Mouse (Mus musculus) layer of hippocampus, adult 11-12 months (tissue): Measurements from ENCODE around the gene Mrps26.
"Not testable (repeated sequence)": the region's sequence is repeated elsewhere in the genome, so short reads cannot be mapped to it uniquely, and the experiment has no call there.

Experiments
- DNase-seq: peaks from one replicate; pipeline ENCODE4 v3.0.0; 2022; ENCODE audit warnings: low spot score

Mrps26 gene

DNA sequence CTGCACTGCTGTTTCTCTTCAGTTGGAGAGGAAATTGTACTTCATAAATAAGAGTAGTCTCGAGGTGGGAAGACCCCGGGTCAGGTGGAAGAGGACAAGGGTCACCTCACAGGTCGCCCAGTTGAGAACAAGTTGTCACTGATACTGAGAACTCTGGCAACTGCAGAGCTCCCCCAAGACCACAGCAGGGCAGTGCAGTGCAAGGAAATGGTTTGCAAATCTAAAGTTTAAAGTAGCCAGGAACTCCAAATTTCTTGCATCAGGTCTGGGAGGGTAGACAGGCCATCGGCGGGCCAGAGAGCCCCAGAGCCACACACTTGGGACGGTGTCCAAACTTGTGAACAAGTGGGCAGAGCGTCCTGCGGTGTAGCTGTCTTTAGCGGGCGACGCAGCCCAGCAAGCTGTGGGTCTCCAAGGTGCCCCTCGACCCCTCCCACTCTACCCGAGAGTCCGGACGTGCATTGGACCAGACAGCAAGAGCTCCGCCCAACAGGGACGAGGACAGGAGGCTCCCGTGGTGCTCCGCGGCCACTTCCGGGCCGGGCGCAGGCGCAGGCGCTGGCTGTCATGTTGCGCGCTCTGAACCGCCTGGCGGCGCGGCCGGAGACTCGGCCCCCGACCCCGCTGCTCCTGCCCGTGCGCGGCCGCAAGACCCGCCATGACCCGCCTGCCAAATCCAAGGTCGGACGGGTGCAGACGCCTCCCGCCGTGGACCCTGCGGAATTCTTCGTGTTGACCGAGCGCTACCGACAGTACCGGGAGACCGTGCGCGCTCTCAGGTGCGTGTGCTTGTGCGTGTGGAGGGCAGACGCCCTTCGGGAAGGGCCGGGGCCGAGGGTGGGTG, at the start of gene Mrps26:
Gene Mrps26 (plus strand): TSS at position 531 of the 844 bp plus-strand sequence.
- DNase-seq, result peak; percentile 92

DNA sequence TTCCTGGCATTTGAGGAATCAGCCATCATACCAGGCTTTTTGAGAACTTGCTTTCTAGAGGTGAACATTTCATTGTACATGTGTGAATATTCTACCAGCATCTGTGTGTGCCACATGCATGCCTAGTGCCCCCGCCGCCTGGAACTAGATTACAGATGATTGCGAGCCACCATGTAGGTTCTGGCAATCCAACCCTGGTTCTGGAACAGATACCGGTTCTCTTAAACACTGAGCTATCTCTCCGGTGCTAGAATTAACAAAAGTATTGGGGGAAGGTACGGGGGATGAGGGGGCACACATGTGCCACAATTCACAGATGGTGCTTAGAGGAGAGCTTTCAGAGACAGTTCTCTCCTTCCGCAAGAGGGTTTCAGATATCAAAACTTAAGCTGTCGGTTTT, 49.6 kb upstream of the Mrps26 start:
- DNase-seq, result no peak

DNA sequence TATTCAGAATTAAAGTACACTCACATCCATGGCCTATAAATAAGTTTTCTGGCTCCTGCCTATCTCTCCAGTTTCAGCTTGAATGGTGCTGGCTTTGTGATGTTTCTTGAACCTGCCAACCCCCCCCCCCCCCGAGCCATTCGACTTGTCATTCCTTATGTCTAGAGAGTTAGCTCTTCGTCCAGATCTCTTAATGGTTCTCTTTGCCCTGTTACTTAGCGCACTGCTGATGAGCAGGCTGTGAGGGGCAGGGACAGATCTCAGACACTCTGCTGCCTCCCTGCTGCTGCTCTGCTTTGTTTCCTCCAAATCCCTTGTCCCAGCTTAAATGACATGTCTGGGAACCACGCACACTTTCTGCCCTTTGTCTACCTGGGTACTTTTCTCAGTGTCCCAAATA, 47.8 kb upstream of the Mrps26 start:
- no peak for DNase-seq

DNA sequence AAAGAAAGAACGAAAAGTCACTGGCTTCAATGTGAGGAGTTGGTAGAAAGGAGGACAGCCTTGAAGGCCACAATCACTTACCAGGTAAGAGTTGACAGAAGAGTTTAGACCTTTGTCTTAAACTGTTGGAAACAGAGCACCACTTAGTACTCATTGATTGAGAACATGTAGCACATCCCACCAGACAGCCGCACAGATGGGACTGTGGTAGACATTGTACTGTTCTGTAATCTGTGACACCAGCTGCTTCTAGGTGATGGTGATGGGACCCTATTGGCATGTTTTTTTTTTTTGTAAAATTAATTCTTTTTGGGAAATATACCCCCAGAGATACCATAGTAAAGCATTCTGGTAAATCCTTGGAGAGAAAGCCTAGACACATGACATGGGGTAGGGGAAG, 41.6 kb upstream of the Mrps26 start:
- DNase-seq, result no peak

DNA sequence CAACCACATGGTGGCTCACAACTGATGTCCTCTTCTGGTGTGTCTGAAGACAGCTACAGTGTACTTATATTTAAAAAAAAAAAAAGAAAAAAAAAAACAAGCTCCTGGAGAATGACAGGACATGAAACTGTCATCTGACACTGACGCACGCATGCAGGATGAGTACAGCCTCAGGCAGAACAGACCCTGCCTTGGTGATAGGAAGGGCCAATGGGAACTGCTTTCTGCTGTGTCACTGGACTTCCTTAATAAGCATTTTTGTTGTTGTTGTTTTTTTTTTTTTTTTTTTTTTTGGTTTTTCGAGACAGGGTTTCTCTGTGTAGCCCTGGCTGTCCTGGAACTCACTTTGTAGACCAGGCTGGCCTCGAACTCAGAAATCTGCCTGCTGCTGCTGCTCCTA, 38.1 kb upstream of the Mrps26 start:
- DNase-seq, result not testable (repeated sequence)

DNA sequence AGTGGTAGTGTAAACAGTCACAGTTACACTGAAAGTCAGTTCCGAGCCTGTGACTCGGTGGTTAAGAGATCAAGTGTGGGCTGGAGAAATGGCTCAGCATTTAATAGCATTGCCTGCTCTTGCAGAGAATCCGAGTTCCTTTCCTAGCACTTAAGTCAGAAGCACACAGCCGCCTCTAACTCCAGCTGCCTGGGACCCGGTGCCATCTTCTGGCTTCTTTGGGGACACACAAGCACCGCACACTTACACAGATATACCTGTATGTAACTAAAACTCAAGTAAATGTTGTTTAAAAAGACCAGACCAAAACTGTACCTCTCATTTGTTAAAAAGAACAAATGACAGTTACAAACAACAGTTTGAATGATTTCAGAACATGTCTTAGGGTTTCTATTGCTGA, 35.1 kb upstream of the Mrps26 start:
- DNase-seq, result no peak

DNA sequence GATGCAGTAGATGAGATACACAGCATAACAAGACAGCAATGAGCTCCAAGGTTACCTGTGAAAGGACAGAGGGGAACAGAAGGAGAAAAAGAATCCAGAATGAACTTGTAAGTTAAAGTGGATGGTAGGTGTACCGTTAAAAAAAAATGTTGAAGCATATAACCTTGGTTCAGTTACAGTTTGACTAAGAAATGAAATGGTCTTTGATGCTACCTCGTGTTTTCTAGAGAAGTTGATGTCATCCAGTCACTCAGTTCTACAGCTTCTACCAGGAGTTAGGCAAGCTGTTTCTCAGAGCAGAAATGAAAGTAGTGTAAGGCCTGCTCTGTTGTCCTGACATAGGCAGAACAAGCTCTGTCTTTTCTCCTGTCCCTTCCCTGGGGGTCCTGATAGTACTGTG, 34.3 kb upstream of the Mrps26 start:
- DNase-seq, result no peak

DNA sequence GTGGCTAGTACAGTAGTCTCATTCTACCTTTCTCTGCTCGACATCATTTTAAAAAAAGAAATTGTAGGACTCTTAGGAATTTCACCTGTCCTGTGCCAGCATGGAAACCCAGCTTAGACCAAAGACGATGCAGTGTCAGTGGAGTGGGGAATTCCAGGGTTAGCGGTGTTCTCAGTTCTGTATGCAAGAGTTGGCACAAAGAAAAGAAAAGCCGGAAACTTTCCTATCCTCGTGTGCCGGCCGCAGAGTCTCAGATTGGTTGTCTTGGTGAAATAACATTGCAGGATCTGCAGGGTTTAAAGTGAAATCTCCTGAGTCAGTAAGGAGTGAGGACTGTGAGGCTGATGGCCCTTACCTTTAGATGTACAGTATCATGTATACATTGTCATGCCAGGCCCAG, 33.6 kb upstream of the Mrps26 start:
- DNase-seq, result no peak

DNA sequence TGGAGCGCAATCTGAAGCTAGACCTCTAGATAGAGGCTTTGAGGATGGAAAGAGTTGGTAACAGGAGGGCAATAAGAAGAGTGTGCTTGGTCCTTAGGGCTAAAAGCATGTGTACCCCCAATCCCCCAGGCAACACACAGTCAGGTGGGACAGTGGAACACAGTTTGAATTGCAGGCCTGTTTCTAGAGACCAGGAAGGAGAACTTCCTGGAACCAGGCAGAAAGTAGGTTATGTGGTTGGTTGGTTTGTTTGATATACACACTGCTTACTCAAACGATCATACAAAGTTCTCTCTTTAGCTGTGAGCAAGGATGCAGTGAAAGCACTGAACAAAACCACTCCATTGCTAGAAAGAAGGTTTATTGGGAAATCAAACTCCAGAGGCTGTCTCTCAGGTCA, 31.3 kb upstream of the Mrps26 start:
- DNase-seq, result no peak

DNA sequence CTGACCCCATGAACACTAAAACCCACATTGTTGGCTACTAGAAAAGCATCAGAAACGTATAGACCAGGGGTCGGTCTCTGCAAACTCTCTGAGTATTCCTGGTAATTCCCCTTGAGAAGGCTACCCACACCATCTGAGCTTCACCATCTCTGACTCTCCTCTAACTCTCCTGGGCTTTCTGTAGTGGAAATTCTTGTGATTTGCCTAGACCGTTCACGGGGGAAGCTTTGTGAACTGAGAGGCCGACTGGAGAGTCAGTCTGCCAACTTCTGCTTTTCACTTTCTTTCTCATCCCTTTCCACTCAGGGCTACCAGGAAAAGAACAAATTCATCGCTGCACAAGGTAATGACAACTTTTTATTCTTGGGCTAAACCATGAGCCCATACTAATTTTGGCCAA, 28.5 kb upstream of the Mrps26 start:
- DNase-seq, result no peak

DNA sequence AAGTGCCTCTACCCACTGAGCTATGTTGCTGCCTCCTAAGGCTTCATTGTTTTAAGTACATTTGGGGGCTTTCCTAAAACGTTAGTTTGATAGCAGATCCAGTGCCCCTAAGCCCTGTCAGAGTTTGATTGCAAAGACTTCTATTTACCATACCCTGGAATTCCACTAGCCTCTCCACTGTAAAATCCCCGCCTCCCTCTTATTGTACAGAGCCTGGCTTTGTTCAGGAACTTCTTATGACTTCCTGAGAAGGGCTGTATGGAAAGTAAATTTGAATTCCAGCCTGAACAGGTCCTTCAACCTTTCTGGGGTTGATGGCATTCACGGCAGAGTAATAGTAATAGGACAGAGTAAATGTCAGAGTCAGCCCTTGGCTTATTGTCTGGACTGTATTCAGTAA, 26.7 kb upstream of the Mrps26 start:
- no peak for DNase-seq

DNA sequence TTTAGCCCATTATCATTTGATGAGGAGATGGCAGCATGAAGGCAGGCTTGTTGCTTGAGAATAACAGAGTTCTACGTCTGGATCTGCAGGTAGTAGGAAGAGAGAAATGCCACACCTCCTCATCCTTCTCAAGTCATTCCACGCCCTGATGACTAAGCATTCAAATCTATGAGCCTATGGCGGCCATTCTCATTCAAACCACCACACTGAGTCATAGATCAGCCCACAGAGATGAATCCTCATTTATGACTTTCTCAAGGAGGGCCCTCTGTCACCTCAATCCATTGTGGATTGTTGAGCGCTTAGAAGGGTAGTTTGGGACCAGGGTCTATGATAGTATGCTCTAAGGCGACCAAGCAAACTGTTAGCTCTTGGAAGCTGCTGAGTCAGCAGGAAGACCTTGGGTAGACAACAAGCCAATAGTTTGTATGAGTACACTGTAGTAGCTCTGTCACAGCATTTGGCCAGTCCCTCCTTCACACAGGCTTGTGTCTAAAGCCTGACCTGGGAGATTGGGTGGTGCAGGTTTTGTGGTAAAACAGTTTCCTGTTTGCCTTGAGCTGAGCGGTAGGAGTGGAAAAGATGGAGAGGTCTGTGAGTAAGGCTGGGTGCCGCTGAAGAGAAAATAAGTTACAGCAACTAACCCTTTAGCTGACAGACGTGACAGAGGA, 24.5 kb upstream of the Mrps26 start:
- DNase-seq, result no peak

DNA sequence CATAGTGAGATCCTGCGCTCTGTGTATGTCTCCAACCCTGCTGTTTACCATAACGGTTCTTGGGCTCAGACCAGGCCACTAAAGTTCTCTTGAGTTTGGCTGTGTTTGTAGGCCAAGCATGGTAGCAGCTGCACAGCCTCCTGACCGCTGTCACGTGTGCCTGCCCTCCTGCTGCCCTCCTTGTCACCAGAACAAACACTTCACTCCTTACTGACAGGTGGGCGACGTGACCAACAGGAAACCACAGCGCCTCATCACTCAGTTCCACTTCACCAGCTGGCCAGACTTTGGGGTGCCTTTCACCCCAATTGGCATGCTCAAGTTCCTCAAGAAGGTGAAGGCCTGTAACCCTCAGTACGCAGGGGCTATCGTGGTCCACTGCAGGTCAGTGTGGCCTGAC, 23.3 kb upstream of the Mrps26 start:
- no peak for DNase-seq

DNA sequence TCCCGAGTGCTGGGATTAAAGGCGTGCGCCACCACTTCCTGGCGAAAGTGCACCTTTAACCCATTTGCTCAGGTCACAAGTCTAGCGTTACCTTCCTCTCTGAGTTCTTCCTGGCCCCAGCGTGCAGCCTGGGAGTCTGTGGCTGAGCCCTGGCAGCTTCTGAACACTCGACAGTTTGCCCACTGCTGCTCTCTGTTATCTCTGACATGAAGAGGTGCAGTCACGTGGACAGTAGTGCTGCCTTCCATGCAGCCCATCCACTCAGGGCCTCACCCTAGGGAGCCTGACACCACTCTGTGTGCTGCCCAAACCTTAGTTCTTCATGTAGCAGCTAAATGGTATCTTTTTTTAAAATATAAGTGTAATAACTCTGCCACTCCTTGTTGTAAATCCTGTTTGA, 16.6 kb upstream of the Mrps26 start:
- no peak for DNase-seq

DNA sequence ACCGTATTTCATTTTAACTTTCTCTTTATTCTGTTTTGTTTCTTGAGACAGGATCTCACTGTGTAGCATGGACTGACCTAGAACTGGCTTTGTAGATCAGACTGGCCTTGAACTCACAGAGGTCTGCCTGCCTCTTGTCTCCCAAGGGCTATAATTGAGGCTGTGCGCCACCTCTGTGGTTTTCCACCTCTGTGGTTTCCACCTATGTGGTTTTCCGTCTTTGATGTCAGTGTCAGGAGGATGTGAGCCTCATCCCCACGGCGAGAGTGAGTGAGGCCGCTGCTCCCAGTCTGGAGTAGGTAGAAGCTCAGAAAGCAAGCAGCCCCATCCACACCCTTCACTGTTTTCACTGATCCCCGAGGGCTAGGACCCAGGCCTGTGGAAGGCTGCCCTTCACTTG, 8.7 kb upstream of the Mrps26 start:
- no peak for DNase-seq

DNA sequence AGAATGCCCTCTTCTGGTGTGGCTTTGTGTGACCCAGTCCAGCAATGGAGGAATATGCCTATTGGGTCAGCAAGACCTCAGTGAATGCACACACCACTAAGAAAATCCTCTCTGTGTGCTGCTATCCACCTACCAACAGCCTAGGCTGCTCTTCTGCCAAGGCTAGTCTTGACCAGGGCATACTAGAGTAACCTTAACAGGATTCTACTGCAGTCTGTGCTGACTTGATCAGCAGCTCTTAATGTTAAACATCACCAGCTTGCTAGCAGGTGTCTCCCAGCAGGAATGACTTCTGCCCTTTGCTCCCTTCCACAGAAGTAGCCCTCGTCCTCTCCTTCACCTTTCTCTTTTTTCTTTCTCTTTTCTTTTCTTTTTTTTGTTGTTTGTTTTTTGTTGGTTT, 7.2 kb upstream of the Mrps26 start:
- DNase-seq, result no peak

DNA sequence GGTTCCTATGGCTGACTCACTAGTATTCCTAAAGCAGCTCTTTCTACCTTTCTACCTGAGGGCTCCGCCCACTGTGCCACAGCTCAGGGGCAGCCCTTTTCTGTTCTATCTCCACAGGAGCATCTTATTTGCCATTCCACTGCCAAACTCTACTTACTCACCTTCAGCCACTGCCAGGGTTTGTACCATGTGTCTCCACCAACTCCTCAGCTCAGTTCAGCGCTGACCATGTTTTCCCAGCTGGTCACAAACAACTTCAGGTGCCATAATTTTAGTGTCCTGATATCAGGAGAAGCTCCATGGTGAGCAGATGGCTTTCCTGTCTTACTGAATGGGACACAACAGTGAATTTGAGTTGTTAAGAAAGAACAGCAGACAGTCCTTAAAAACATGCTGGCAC, 6.1 kb upstream of the Mrps26 start:
- DNase-seq, result no peak

DNA sequence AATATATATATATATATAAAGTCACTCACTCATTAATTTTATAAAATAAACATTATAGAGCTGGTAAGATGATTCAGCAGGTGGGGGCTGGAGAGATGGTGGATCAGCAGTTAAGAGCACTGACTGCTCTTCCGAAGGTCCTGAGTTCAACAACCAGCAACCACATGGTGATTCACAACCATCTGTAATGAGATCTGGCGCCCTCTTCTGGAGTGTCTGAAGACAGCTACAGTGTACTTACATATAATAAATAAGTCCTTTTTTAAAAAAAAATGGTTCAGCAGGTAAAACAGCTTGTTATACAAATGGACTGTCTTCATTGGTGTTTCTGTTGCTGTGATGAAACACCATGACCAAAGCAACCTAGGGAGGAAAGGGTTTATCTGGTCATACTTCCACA, 5.5 kb upstream of the Mrps26 start:
- DNase-seq, result no peak

DNA sequence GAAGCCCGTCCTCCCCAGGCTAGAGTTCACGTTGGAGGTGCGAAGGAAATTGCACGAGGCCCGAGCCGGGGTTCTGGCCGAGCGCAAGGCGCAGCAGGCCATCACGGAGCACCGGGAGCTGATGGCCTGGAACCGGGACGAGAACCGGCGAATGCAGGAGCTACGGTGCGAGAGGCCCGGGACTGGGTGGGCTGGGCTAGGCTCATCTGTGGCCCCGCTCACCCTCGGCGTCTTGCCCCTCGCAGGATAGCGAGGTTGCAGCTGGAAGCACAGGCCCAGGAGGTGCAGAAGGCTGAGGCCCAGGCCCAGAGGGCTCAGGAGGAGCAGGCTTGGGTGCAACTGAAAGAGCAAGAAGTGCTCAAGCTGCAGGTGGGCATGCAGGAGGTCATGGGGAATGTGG, 521 bp downstream of the Mrps26 start:
- no peak for DNase-seq

DNA sequence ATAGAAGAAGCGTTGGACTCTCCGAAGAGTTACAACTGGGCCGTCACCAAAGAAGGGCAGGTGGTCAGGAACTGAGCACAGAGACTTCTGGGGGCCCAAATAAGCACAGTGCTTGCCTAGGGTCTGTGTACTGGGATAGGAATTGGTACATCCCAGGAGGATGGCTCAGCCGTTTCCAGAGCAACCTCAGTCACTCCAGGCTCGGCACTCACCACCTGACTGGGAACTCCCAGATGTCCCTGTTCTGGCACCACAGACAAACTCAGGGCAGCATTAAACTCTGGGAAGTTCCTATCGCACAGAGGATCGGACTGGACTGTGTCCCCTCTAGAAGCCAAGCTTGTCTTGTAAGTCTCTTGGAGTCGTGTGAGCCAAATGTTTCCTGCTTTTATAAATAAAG, 1.4 kb downstream of the Mrps26 start:
- peak; percentile 25 for DNase-seq

DNA sequence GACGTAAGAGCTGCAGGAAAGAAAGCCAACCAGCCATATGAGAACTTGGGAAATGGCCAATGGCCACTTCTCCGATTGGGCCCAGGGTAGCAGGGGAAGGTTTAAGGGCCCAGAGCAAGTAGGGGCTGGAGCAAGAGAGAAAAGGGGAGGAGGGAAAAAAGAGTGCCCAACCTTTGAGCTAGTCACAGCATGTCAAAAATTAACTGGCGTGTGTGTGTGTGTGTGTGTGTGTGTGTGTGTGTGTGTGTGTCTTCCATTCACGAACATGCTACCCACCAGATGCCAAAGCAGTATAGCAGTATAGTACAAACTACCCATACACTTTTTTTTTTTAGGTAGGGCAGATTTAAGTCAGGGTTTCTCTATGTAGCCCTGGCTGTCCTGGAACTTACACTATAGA, 5.4 kb downstream of the Mrps26 start:
- no peak for DNase-seq

DNA sequence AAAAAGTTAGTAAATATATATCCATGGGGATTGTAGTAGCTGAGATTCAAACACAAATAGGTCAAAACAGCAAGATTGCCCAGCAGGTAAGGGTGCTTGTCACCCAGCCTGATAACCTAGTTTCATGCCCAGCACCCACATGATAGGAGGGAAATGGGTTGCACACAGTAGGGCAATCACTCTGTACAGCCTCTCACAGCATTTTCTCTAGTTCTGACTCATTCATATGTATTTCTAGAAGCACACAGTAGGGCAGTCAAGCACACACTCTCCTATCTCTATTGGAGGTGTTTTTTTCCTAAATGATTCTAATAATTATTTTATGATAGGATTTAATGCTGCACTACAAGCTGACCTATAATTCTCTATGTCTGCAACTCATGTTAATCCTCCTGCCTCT, 6.4 kb downstream of the Mrps26 start:
- DNase-seq, result no peak

DNA sequence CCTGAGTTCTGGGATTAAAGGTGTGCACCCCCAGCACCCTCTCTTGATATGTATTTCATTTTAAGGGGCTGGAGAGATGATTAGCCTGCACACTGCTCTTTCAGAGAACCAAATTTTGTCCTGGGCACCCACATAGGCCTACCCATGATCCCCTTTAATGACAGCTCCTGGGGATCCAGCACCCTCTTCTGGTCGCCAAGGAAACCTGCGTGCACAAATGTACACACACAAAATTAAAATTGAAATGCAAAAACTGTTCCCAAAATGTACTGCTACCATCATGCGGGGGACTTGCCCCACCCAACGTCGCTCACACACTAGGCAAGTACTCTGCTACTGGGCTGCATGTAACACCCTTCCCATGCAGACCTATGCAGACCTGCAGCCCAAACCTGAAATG, 11.4 kb downstream of the Mrps26 start:
- no peak for DNase-seq

DNA sequence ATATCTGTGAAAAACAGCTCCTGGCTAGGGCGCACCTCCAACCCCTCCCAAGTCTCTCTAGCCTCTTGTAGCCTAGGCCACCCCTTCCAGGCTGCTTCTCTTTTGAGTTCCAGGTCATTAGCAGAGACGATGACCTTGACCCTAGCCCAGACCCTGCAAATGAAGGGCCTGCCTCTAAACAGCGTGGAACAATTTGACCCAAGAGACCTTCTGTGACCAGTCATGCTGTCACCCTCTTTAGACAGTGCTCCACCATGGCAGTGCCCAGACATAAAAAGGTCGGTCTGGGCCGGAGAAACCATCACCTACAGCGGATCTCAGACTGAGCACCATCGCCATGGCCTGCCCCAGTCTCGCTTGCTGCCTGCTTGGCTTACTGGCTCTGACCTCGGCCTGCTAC, 12.3 kb downstream of the Mrps26 start, which contains the start of gene Oxt:
Gene Oxt (plus strand): TSS at position 301 of the 400 bp plus-strand sequence.
- no peak for DNase-seq
